Mouse (Mus musculus) CD4-positive, CD25-positive, alpha-beta regulatory T cell (primary cell): ENCODE results near the gene Gm10295. TPM values are rescaled to one million over a fixed set of nuclear protein-coding genes. Genes with fewer than 3 reads are reported as not detected.

Source experiments
- polyA plus RNA-seq: library from polyadenylated mRNA; unstranded; fragments of 100-300 nt; shearing (Covaris generic); gene quantifications from one replicate; pipeline ENCODE4 v1.2.1, GENCODE M21; 2017

Gm10295 gene
- polyA plus RNA-seq: not detected

DNA sequence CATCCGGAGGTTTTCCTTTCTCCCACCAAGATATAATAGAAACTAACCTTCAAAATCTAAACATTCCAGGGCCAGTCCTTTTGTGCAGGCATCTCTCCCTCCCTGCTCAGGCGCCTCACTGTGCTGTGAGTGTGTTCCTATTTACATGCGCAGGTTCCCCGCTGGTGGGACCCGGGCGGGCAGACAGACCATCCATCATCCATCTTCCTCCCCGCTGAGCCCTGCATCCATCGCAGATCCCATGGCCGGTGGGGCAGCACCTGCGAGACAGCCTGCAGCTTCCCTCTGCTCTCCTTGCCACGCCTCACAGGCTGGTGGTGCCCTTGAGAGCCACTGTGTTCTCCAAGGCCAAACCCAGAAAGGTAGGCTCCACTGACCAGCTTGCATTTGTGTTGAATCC lies at the start of gene Gm10295:
Gene Gm10295 (minus strand): TSS at position 122 of the 400 bp plus-strand sequence.

